Mouse (Mus musculus) MEL (cell line): ENCODE data around the gene Gngt2.

Source experiments
- CTCF ChIP-seq, 3 experiments: IDR thresholded peaks in 2 of 3; conservative IDR thresholded peaks in 1 of 3; 2 replicates each; pipeline ENCODE4 v1.5.1; 2011 to 2012; ENCODE audit warnings: low read length in 3 of 3, low read depth in 2 of 3, mild to moderate bottlenecking in 2 of 3, improper control_type of control experiment in 1 of 3, inconsistent platforms in 1 of 3, mixed read lengths in 1 of 3, moderate library complexity in 1 of 3; ENCODE audit not compliant: control insufficient read depth in 1 of 3, insufficient read depth in 1 of 3, poor library complexity in 1 of 3, severe bottlenecking in 1 of 3
- MYC ChIP-seq: IDR thresholded peaks from 2 replicates; pipeline ENCODE4 v1.6.1; 2011; ENCODE audit warnings: low read depth, mild to moderate bottlenecking, low read length, improper control_type of control experiment, moderate library complexity
- POLR2A ChIP-seq, 2 experiments: IDR thresholded peaks; 2 replicates each; pipeline ENCODE4 v1.6.1; 2011 to 2012; ENCODE audit warnings: low read length in 2 of 2, mild to moderate bottlenecking in 2 of 2, control low read depth in 1 of 2, improper control_type of control experiment in 1 of 2, low read depth in 1 of 2, moderate library complexity in 1 of 2; ENCODE audit not compliant: control insufficient read depth in 1 of 2, insufficient read depth in 1 of 2, poor library complexity in 1 of 2

DNA sequence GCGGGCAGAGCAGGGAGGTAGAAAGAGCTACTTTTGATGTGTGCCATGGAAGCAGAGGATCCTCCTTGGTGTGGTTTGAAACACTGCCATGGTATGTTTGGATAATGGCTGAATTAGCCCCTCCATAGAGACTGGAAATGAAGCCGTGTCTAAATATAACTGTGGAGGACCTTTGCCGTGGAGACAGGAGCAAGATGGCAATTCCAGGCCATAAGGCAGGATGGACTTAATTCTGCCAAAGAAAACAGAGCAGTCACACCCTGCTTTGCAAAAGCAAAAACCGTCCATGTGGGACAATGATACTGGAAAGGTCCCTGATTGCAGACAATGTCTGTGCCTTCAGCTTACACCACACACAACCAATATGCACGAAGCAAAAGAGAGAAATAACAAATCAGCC, 42.8 kb upstream of the Gngt2 start:
- TF ChIP-seq POLR2A (IDR thresholded peaks at IDR 0.05; ENCODE audit: control insufficient read depth in 1 of 2, insufficient read depth in 1 of 2, low read depth in 1 of 2, low read length in 2 of 2, poor library complexity in 1 of 2) (no peak), MYC (no peak), CTCF (IDR thresholded peaks at IDR 0.05 in 2 of 3, conservative IDR thresholded peaks at IDR 0.05 in 1 of 3; ENCODE audit: control insufficient read depth in 1 of 3, insufficient read depth in 1 of 3, low read depth in 2 of 3, low read length in 3 of 3, poor library complexity in 1 of 3, severe bottlenecking in 1 of 3) (no peak)
